Mouse (Mus musculus) spleen, adult 2 months (tissue): ENCODE measurements at regions not wholly inside any gene's neighbourhood (a gene's known extent, or its start where the extent isn't known, plus 50 kb on each side); places are given as distances from the start of the nearest gene placed in this dataset.

ENCODE experiments used
- DNase-seq, 2 experiments: peaks; one replicate each; pipeline versions ENCODE4 v3.0.0 to v3.0.0-alpha.2; 2012 to 2021; ENCODE audit warnings: low spot score in 2 of 2, low read depth in 1 of 2
- H3K27ac ChIP-seq: fragments of 200-500 bp; 2 replicates; pipeline ENCODE4 v1.5.1; 2012; ENCODE audit warnings: low read length, inconsistent platforms; ENCODE audit not compliant: insufficient read depth
- H3K27me3 ChIP-seq: fragments of 200-500 bp; 2 replicates; pipeline ENCODE4 v1.6.1; 2012; ENCODE audit warnings: mild to moderate bottlenecking, moderate library complexity, low read length, inconsistent platforms; ENCODE audit not compliant: control insufficient read depth, insufficient read depth
- H3K36me3 ChIP-seq: fragments of 200-500 bp; 2 replicates; pipeline ENCODE4 v1.6.1; 2012; ENCODE audit warnings: mild to moderate bottlenecking, low read length, inconsistent platforms; ENCODE audit not compliant: control insufficient read depth, insufficient read depth
- H3K4me1 ChIP-seq: fragments of 200-500 bp; 2 replicates; pipeline ENCODE4 v1.6.1; 2011; ENCODE audit warnings: inconsistent platforms; ENCODE audit not compliant: control insufficient read depth, insufficient read depth, insufficient read length
- H3K4me3 ChIP-seq: fragments of 200-500 bp; 2 replicates; pipeline ENCODE4 v1.5.1; 2011; ENCODE audit warnings: mild to moderate bottlenecking, inconsistent platforms; ENCODE audit not compliant: insufficient read depth, insufficient read length; ENCODE audit errors: extremely low read depth
- CTCF ChIP-seq: fragments of 200-500 bp; IDR thresholded peaks from 2 replicates; pipeline ENCODE4 v1.5.1; 2011; ENCODE audit warnings: mild to moderate bottlenecking, inconsistent platforms; ENCODE audit not compliant: insufficient read depth, insufficient read length, insufficient replicate concordance; ENCODE audit errors: extremely low read depth
- POLR2A ChIP-seq: fragments of 200-500 bp; IDR thresholded peaks from 2 replicates; pipeline ENCODE4 v1.6.1; 2011; ENCODE audit warnings: low read depth, low read length, inconsistent platforms
- WGBS: fragments of 180-500 bp; shearing (Covaris S2); methylation state at CpG from one replicate; pipeline ENCODE4 v1.1.7; 2018; 5-methylcytosine and 5-hydroxymethylcytosine counted together

DNA sequence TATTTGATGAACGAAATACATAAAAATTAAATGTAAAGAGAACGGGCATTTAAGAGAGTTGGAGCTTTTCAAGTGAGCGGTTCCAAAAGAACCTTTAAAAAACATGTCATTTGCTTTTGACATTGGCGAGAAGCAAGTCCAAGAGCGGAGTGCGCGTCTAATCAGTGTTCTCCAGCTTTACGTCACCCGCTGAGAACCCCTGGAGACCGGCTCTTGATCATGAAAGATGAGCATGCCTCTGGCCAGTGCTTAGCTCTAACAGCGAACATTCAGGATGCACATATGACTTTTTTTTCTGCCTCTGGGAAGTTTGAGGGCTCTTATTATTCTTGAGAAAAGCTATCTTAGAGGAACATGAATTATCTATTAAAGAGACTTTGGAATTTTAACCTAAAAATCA, 95.2 kb upstream of the Fam98a start:
- 93% methylated on average over 11 of the region's 11 CpGs for WGBS
- Histone ChIP-seq H3K4me3 (no peak overlapping the region), H3K36me3 (no peaks in the 10 kb centered on the region), H3K27me3 (no peaks in the 10 kb centered on the region), H3K4me1 (no peaks in the 10 kb centered on the region), H3K27ac (no peak overlapping the region)
- no peak for TF ChIP-seq CTCF
- TF ChIP-seq POLR2A = no peak
- no peak for DNase-seq

DNA sequence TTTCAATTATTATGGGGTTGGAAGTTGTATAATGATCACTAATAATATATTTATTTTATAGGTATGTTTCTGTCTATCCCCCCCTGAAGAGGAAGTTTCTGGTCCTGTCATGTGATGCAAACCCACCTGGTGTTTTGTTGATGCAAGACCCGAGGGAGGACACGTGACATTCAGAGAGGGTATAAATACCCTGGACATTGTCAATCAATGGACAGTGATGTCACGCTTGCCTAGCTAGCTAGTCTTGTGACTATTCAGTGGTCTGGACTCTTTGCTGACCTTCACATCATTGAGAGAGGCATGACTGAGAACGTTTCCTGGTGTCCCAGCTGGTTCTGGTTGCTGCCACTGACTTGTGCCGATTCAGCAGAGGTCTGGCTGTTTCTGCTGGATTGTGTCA, 93.0 kb upstream of the Fam98a start:
- 74% methylated on average over 5 of the region's 5 CpGs for WGBS

DNA sequence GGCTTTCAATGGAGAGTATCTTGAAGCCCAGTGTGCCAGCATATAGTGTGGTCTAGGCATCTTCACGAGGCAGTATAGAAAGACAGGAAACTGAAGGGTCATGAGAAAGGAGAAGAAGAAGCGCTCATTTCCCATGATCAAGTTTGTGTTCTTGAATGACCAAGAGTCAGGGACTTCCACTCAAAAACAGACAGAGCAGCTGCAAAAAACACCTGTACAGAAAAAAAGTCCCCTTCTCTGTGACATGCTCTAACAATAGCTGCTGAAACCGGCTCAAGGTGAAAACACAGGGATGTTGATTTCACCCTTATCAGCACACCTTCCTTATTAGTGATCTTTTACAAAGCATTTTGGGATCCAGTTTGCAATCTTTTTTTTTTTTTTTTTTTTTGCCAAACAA, 90.6 kb upstream of the Fam98a start:
- no peaks in the 10 kb centered on the region for H3K4me1 ChIP-seq
- DNase-seq = no peak
- H3K27me3 ChIP-seq = no peaks in the 10 kb centered on the region
- H3K36me3 ChIP-seq = no peaks in the 10 kb centered on the region
- TF ChIP-seq CTCF = no peak
- no peak for TF ChIP-seq POLR2A
- no peak overlapping the region for H3K27ac ChIP-seq
- H3K4me3 ChIP-seq = no peak overlapping the region
- 58% methylated on average over 3 of the region's 3 CpGs for WGBS

More for the DNA sequence above, 93.0 kb upstream of the Fam98a start:
- Histone ChIP-seq H3K27ac (no peak overlapping the region), H3K4me1 (no peaks in the 10 kb centered on the region), H3K4me3 (no peak overlapping the region), H3K27me3 (no peaks in the 10 kb centered on the region), H3K36me3 (no peaks in the 10 kb centered on the region)
- no peak for DNase-seq
- no peak for TF ChIP-seq CTCF
- no peak for TF ChIP-seq POLR2A

DNA sequence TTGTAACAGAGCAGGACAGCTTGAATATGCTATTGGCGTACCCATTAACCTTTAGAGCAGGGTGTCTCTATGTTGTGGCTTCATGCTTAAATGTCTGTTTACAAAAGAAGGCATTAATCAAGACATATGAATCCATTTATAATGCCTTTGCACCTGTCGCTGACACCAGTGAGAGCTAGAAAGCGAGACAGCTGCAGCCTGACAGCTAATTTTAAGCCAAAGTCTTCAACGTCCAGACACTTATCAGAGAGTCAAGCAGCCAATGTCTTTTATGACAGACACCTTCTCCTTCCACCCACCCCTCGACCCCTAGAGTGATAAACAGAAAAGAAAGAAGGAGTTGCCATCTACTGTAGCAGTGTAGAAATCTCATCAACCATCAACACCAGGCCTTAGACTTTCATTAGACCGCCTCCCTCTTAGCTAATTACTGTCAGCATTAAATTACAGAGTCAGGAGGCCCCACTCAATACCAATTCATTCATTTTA, 89.3 kb upstream of the Fam98a start:
- no peak for DNase-seq
- Histone ChIP-seq H3K27me3 (no peaks in the 10 kb centered on the region), H3K4me1 (no peaks in the 10 kb centered on the region), H3K4me3 (no peak overlapping the region), H3K36me3 (no peaks in the 10 kb centered on the region), H3K27ac (no peak overlapping the region)
- TF ChIP-seq CTCF (no peak), POLR2A (no peak)
- WGBS = 76% methylated on average over 6 of the region's 6 CpGs

DNA sequence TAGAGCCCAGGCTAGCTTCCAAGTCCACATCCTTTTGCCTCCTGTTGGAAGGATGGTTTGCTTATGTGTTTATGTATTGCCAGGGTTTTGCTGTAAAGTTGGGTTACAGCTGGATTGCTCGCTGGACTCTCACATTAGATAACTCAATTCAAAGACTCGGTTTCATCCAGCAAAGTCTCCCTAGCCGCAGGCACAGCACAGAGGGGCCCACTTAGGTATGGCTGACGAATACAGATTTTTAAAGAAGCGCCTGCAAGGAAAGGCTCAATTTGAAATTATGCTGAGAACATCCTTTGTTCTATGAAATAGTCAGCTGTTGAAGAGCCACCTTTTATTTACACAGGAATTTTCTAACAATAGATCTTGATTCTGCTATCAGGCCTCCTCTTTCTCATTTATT, 88.8 kb upstream of the Fam98a start:
- no peak for TF ChIP-seq POLR2A
- TF ChIP-seq CTCF = no peak
- WGBS = 85% methylated on average over 5 of the region's 5 CpGs
- no peaks in the 10 kb centered on the region for H3K36me3 ChIP-seq
- H3K4me3 ChIP-seq = no peak overlapping the region
- no peaks in the 10 kb centered on the region for H3K4me1 ChIP-seq
- H3K27ac ChIP-seq = no peak overlapping the region
- no peaks in the 10 kb centered on the region for H3K27me3 ChIP-seq
- DNase-seq = no peak

DNA sequence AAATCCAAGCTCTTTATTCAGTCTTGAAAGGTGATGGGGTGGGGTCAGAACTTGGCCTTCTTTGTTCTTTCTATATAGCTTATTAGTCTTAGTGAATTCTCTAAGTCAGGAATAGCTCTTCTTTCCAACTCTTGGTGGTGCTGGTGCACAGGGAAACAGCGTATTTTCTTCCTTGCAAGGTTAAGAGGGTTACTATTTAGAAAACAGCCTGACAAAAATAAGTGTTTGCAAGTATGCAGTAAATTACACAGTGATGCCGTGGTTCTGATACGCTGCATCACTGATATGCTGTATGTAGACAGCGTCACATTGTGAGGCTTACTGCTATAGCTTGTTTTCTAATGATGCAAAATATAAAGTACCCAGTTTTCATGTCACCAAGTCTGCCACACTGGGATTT, 78.1 kb upstream of the Fam98a start:
- DNase-seq = no peak
- Histone ChIP-seq H3K4me1 (no peaks in the 10 kb centered on the region), H3K4me3 (no peak overlapping the region), H3K36me3 (no peaks in the 10 kb centered on the region), H3K27me3 (no peaks in the 10 kb centered on the region), H3K27ac (no peak overlapping the region)
- no peak for TF ChIP-seq POLR2A
- TF ChIP-seq CTCF = no peak
- WGBS = 94% methylated on average over 4 of the region's 4 CpGs

DNA sequence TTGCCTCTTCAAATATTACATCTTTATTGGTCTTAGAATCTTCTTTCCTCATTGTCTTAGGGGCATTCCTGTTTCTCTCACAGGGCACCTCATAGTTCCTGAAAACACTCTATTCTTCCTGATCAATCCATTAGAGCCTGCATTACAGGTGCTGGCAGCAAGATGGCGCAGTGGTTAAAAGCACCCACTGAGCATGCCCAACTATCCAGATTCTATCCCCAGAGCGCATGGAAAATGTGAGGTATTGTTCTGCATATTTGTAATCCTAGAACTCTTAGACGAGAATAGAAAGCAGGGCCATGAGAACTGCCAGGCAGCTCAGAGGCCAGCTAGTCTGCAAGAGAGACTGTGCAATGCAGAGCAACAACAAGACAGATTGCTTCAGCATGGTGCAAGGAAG, 67.7 kb upstream of the Fam98a start:
- no peak for TF ChIP-seq POLR2A
- TF ChIP-seq CTCF = no peak
- Histone ChIP-seq H3K36me3 (no peaks in the 10 kb centered on the region), H3K4me1 (no peaks in the 10 kb centered on the region), H3K27ac (no peak overlapping the region), H3K27me3 (no peaks in the 10 kb centered on the region), H3K4me3 (no peak overlapping the region)
- 84% methylated on average over 3 of the region's 3 CpGs for WGBS
- no peak for DNase-seq

DNA sequence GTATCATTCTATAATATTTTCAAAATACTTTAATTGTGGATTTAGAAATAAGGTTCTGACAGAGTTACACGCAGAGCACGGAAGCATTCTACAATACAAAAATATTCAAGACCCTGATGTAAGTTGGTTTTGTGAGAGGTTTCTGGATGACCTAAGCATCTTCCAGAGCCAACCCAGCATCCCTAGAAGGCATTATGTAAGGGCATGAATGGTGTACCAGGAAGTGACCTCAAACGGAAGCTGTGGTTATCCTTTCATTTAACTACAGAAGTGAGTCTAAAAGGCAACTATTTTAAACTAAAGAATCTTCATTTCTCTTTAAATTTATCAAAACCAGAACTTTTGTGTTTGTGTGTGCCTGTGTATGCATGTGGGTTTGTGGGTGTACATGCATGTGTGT, 66.8 kb upstream of the Fam98a start:
- Histone ChIP-seq H3K36me3 (no peaks in the 10 kb centered on the region), H3K4me1 (no peaks in the 10 kb centered on the region), H3K27ac (no peak overlapping the region), H3K4me3 (no peak overlapping the region), H3K27me3 (no peaks in the 10 kb centered on the region)
- whole genome bisulfite sequencing = 64% methylated on average over 3 of the region's 3 CpGs
- DNase-seq = no peak
- TF ChIP-seq POLR2A = no peak
- TF ChIP-seq CTCF = no peak
